Mouse (Mus musculus) CH12F3 (cell line): Measurements from ENCODE around the gene Ptprd.
"Not testable (repeated sequence)": the region's sequence is repeated elsewhere in the genome, so short reads cannot be mapped to it uniquely, and the experiment has no call there.

Source experiments
- in situ Hi-C: fragments of 300-500 bp; cut with MboI; formaldehyde crosslinking; loops from 2 replicates; pipeline ENCODE4 v1.14.3; 2020; ENCODE audit warnings: low sequenced_read_pairs

The Ptprd gene

DNA sequence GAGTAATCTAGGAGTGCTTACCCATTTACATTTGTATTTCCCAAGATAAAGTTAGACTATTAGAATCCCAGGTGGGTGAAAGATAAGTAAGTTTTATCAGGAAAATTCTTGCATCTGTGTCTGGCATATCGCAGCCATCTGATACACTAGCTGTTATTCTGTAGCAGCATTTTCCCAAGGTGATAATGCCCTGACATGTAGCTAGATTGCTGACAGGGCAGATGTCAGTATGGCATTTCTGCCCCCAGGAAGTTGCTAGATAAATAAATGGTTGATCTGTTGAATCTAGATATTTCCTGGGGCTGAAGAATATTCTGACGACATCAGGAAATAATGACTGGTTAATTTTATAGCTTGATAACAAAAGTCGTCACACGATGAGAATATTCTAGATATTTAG, 2119.9 kb downstream of the Ptprd start:
- in situ Hi-C loops = no loop called here

GRCm38 (mm10) chr4:76089866-76090265, 2121.9 kb downstream of the Ptprd start:
- in situ Hi-C loops = no loop called here

GRCm38 (mm10) chr4:76076051-76076450, 2135.7 kb downstream of the Ptprd start:
- in situ Hi-C loops = no loop called here

DNA sequence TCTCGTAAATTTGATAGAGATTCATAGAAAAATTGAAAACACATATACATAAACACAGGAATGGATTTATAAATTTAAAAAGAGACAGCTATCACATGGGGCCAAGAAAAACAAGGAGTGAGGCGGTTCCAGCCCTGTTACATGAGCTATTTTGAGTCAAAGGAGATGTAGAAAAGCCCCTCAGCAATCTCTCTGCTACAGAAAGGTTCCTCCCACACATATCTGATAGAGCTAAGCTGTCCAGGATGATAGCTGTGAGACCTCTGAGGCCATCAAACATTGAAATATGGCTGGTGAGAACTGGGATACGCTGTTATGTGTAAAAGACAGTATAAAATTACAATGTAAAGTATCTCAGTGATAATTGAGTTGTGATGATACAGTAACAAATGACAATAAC, 2138.5 kb downstream of the Ptprd start:
- in situ Hi-C loops = no loop called here

DNA sequence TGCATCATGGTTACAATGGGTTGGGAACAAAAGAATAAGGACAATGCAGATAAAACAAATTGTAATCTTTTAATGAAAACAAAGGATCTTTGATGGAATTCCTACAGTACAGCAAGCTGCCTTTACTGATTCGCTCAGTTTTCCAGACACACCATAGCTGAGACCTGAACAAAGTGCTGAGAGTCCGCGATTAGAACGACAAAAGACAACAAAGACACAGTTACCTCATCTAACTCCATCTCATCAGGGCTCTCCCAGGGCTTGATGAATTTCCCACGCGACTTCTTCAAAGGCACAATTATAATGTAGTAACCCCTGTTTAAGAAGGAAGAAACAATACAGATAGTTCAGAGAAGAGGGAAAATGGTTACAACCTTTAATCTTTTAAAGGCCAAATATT, 2140.0 kb downstream of the Ptprd start:
- in situ Hi-C loops = no loop called here

- in situ Hi-C loops = no loop called here
Observed at GRCm38 (mm10) chr4:76056836-76057235, 2154.9 kb downstream of the Ptprd start.

- in situ Hi-C loops = no loop called here
Observed at GRCm38 (mm10) chr4:76045650-76046049, 2166.1 kb downstream of the Ptprd start.

DNA sequence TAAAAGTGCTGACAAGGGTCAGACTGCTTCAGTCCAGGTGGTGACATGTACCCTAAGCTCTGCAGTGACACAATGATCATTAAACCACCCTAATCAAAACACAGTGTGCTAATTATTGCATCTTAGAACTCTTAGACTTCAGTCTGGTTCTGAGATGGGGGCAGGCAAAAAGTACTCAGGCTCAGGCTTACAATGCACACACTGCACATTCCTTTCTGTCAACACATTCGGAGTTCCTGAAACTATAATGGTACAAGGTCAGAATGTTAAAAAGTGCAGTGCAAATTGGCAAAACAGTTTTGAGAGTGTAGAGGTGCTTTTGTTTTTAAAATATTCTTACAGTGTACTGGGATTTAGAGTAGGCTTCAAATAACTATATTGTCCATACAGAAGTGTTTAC, 2167.0 kb downstream of the Ptprd start:
- in situ Hi-C loops = no loop called here

GRCm38 (mm10) chr4:76037178-76037577, 2174.6 kb downstream of the Ptprd start:
- in situ Hi-C loops = not testable (repeated sequence)

DNA sequence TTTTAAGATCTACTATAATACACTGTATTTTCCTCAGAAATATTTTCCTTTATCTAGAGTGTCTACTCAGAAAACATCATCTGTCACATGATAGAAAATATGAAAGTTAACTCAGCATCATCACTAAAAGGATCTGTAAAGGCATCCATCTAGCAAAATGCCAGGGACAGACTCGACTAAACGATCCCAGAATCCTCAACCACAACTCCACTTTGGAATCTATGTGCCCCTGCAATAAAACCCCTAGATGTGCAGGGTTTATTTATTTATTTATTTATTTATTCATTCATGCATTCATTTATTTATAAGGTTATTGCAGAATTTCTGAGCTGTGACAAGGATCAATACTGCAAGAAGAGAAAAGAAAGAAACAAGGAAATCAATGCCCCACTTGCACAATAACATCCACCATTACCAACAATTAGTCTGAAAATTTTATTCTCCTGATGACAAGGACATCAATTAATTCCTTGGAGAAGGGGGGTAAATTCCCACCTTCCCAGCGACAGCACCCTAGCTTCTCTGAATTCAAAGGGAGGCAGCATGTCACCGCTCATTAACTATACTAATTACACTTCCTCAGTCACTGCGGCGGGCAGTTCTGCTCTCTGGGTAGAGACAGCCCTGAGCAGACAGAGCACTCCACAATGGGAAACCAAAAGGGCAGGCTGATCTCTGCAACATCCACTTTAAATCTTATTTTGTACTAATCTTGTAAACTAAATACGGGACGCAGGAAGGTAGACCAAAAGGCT, 2186.0 kb downstream of the Ptprd start:
- in situ Hi-C loops = no loop called here

DNA sequence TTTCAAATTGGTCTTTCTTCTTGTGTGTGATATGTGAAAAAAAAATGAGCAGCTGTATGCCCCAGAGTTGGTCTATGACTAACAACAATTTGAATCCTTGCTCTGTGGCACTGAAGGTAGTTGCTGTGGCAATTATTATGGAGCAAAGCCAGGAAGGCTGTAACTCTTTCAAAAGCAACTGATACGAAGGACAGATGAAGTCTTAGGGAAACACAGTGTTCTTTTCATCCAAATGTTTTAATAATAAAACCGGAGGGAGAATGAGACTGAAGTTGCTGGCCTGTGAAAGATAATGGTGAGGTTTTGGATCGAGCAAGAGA, 2187.3 kb downstream of the Ptprd start:
- in situ Hi-C loops = no loop called here

DNA sequence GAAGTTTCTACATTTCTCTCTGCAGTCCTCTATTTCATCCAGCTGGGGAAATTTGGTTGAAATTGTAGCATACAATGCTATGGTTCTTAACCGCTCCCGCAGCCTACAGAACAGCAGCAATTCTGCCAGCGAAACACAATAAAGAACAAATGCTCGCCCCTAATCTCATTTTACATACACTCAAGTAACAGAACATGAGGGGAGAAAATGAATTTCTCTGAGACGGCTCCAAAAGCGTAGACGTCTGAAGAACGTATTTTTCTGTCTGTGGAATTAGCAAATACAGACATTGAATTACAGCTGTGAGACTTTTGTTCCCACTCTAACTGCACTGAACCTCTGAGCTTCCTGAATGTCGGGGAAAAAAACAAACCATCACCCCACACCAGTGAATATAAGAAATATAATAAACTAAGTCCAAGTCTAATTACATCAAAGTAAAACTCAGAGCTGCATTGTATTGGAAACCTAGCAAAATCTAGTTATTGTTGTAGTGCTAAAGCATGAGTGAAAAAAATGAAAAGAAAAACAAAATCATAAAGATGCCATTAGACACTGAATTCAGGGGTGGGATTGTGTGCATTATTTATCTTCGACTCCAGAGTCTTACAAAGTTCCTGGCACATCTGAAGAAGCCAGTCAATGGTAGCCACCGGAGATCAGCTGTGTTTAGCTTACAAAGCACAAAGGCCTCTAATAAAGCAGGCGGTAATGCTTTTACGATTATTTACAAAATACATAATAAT, 2187.8 kb downstream of the Ptprd start:
- in situ Hi-C loops = no loop called here

DNA sequence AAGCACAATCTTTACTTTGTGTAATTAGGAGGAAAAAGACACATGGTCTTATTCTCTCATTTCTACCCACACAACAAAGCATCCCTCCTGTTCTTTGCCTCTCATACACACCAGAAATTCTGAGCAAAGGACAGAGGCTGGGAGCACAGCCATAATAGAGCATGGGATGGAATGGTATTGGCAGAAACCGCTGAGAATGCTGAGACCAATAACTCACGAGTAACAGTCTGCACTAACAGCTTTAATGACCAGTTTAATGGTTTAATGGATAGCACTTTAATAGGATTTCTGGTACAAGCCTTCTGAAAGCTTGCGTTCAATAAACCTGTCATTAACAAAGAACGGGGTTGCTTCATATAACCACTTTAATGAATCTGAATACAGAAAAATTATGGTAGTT, 2190.1 kb downstream of the Ptprd start:
- in situ Hi-C loops = no loop called here

DNA sequence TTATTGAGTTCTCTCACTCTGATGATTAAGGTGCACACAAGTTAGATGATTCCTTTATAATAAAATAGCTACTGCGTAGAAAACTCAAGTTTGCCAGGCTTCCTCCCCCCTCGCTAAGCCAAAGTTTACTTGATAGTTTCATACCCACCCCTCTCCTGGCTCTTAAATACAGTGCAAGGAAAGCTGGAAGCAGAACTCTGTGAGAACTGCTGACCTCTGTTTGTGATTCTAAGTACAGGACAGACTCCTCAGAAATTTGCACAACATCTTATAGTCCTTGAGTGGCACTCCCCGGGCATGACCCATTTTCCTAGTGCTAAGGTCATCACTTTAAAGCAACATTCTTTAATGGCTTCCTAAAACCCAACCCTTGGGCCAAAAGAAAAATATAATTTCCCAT, 2196.7 kb downstream of the Ptprd start:
- in situ Hi-C loops = no loop called here

- in situ Hi-C loops = no loop called here
Observed at GRCm38 (mm10) chr4:76014151-76014840, 2197.5 kb downstream of the Ptprd start.

GRCm38 (mm10) chr4:76008580-76008979, 2203.2 kb downstream of the Ptprd start:
- in situ Hi-C loops = no loop called here

GRCm38 (mm10) chr4:76007219-76007618, 2204.5 kb downstream of the Ptprd start:
- in situ Hi-C loops = no loop called here

DNA sequence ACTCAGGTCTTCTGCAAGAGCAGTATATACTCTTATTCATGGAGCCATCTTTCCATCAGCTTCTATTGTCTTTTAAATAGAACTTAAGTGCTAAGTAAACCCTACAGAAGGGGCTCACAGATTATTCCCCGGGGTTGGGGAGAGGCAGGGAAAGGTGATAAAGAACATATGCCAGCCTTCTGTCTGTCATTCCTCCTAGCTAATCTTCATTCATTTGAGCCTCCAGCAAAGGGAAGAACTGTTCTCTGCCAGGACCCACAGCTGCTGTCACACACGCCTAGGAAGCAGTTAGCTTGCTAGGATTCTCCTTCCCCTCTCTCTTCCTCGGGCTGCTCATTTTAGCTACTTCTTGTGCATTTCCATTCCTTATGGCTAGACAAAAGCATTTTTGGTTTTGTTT, 2205.0 kb downstream of the Ptprd start:
- in situ Hi-C loops = no loop called here

DNA sequence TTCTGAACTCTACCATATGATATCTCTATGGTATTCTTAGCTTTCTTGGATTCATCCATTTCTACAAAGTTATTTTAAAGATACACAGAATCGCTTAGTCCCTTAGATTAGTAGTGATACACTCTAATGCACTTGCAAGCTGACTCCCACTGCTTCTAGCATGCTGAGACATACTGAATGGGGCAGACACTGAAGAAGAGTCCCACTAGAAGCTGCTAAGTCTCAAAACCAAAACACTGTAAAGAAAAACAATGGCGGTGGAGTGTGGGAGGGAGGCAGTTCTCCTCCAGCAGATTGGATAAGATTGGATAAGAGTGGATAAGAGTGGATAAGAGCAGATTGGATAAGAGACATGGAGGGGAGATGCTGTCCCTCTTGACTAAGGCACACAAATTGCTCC, 2207.6 kb downstream of the Ptprd start:
- in situ Hi-C loops = no loop called here

GRCm38 (mm10) chr4:76000258-76000657, 2211.5 kb downstream of the Ptprd start:
- in situ Hi-C loops = no loop called here

DNA sequence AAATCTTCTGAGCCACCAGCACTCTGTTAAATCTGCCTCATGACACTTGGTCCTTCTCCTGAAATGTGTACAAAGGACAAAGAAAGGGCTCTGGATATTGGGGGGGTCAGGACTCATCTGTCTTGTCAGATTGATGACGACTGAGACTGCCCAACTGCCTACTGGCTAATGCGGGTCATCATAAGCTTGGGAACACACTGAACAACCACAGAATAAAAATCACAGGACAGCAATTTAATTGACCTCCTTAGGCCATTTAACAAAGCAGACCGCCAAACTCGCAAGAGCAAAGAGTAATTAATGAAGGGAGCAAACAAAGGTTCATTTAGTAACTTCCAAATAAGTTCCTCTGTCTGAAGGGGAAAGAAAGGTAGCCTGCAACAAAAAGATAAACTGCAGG, 2215.9 kb downstream of the Ptprd start:
- in situ Hi-C loops = no loop called here

GRCm38 (mm10) chr4:75994576-75994975, 2217.2 kb downstream of the Ptprd start:
- in situ Hi-C loops = no loop called here
